15 mouse cellular contexts compared by ENCODE assay signal in the genomic region with DNA sequence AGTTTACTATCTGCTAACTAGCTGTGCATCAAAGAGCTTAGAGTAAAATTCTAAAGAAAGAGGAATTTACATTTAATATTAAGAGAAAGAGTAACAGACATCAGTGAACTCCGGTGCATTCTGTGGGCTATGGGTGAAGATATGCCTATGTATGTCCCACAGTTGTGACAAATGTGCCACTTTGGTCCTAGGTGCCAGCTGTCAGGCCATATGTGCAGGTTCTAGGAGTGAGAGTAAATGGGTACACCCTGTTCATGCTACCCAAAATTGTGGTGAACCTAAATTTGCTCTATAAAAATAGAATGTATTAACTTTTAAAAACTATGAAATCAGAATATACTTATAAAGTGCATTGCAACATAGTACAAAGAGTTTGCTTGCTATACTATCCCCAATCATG.
"Had no signal": no experiment of that assay in that cellular context is flagged by ENCODE, and none has a peak within 500 bp of the region (broad histone marks: within the 10 kb centered on the region; RNA-seq: fewer than 3 reads in every experiment).

No protein-coding gene starts in this region.

- ATAC-seq: liver, embryonic 12.5 days; midbrain, embryonic 13.5 days; midbrain, embryonic 16.5 days had no signal

- DNase-seq: kidney, adult 8-10 months; kidney, postnatal 10 days; kidney, postnatal 36 days; layer of hippocampus, adult 9-11 months; liver; lung, adult 18-20 months; lung, postnatal 10 days; lung, postnatal 36 days; retina, postnatal 1 day; right cerebral cortex, postnatal 4 days; thymus, adult 2 months; thymus, postnatal 14 days had no signal
